Mouse (Mus musculus): Measurements from ENCODE around the gene Sf3a1.

DNA sequence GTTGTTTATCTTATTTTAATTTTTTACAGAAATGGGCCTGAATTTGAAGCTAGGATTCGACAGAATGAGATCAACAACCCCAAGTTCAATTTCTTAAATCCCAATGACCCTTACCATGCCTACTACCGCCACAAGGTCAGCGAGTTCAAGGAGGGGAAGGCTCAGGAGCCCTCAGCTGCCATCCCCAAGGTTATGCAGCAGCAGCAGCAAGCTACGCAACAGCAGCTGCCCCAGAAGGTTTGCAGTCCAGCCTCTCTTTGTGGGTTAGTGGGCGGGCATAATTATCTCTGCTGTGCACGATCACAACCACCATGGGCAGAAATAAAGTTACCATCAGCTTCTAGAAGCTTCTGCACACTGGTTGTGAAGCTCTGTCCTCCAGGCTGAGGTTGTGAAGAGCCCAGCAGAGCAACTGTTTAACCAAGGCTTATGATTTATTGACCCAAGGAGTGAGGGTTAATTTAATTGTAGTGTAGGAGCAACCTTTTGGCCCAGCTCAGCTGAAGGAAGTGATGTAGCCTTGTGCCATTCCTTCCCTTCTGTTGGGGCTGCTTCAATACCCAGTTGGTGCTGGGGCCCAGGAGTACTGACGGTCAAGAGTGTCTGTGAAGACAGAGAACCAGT is 6.4 kb downstream of the Sf3a1 start:
- no peak for TF ChIP-seq CTCF (IDR thresholded peaks at IDR 0.05; ENCODE audit: borderline replicate concordance, insufficient read depth, low read depth, low read length)
- TF ChIP-seq POLR2A (IDR thresholded peaks at IDR 0.05; ENCODE audit: borderline replicate concordance, insufficient read depth, low read length): no peak

Measured in cerebellum, adult 2 months (tissue).